Mouse (Mus musculus): ENCODE measurements at regions not wholly inside any gene's neighbourhood (a gene's known extent, or its start where the extent isn't known, plus 50 kb on each side); places are given as distances from the start of the nearest gene placed in this dataset.

GRCm38 (mm10) chr17:82929511-82929910, 285.6 kb upstream of the Pkdcc start:
- TF ChIP-seq CTCF (IDR thresholded peaks at IDR 0.05; ENCODE audit: low read depth), result no peak
- no peak for TF ChIP-seq EP300 (IDR thresholded peaks at IDR 0.05; ENCODE audit: low read depth)

All from liver, postnatal 0 days (tissue).